Mouse (Mus musculus) hindbrain, embryonic 10.5 days (tissue): ENCODE results near the gene Lexm. TPM values are rescaled to one million over a fixed set of nuclear protein-coding genes. Genes with fewer than 3 reads are reported as not detected.

ENCODE experiments used
- DNase-seq: peaks from one replicate; pipeline ENCODE4 v3.0.0-alpha.2; 2017; ENCODE audit warnings: low spot score
- H3K27ac ChIP-seq: fragments of 300-500 bp; sonication (generic); 2 replicates; pipeline ENCODE4 v1.5.1; 2016; ENCODE audit warnings: mild to moderate bottlenecking, moderate library complexity
- H3K27me3 ChIP-seq: fragments of 300-500 bp; sonication (generic); 2 replicates; pipeline ENCODE4 v1.6.1; 2016; ENCODE audit warnings: mild to moderate bottlenecking; ENCODE audit not compliant: poor library complexity, insufficient read depth, severe bottlenecking
- H3K36me3 ChIP-seq: fragments of 300-500 bp; sonication (generic); 2 replicates; pipeline ENCODE4 v1.6.1; 2016; ENCODE audit warnings: mild to moderate bottlenecking, moderate library complexity
- H3K4me1 ChIP-seq: fragments of 300-500 bp; sonication (generic); replicated peaks from 2 replicates; pipeline ENCODE4 v1.6.1; 2016; ENCODE audit warnings: mild to moderate bottlenecking
- H3K4me3 ChIP-seq: fragments of 300-500 bp; sonication (generic); 2 replicates; pipeline ENCODE4 v1.5.1; 2016; ENCODE audit warnings: mild to moderate bottlenecking, moderate library complexity
- H3K9me3 ChIP-seq: fragments of 300-500 bp; sonication (generic); 2 replicates; pipeline ENCODE4 v1.6.1; 2016; ENCODE audit warnings: mild to moderate bottlenecking, moderate library complexity
- WGBS: fragments of 180-500 bp; shearing (Covaris S2); methylation state at CpG from one replicate; pipeline ENCODE4 v1.1.7; 2016; 5-methylcytosine and 5-hydroxymethylcytosine counted together
- polyA plus RNA-seq: library from polyadenylated mRNA; unstranded; fragments of >200 nt; fragmentation: Nextera tagmentation; extraction: Ambion mirVana; gene quantifications from 2 replicates; pipeline ENCODE4 v1.2.1, GENCODE M21; 2016

Gene Lexm
- polyA plus RNA-seq, 1 experiment from 2014 or later, result 0.25 TPM

DNA sequence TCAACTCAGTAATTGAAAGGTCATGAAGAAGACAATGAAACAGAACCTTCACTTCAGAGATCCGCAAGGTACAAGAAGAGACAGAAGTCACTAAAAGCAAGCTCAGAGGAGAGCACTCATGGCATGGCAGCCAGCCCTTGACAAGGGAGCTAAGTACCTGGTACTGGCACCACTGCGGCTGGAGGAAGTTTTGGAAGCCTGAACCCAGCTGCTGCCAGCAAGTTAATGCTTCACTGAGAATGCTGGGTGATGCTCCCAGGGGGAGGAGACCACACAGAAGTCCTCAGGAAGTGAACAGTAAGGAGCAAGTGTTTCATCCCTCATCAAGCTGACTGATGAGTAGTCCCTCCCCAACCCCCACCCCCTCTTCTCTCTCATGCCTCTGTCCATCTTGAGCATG is 74.8 kb downstream of the Lexm start:
- no peak for DNase-seq
- WGBS, result 87% methylated on average over 2 of the region's 2 CpGs
- Histone ChIP-seq H3K36me3 (no peaks in the 10 kb centered on the region), H3K4me3 (no peak overlapping the region), H3K27ac (no peak overlapping the region), H3K9me3 (no peaks in the 10 kb centered on the region), H3K27me3 (no peaks in the 10 kb centered on the region), H3K4me1 (0 out of 2 replicates have a peak, but pooled peaks cover 5% of the 10 kb centered on the region)

DNA sequence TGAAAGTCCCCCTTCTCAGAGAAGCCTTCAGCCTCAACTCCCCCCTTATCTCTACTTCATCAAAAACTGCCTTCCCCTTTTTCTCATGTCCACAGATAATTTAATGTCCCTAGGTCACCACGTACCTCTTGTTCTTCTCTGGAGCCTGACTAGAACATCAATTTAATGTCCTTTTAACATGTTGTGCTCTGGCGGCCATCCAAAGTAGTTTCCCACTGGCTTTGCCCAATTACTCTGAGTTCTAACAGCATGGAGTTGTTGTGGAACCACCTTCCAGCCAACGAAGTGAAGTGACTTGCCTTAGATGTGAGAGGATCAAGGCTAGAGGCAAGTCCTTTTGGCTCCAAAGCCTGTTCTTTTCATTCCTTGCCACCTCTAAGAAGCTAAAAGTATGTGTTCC is 75.5 kb downstream of the Lexm start:
- Histone ChIP-seq H3K27me3 (no peaks in the 10 kb centered on the region), H3K27ac (no peak overlapping the region), H3K36me3 (no peaks in the 10 kb centered on the region), H3K9me3 (no peaks in the 10 kb centered on the region), H3K4me3 (no peak overlapping the region), H3K4me1 (0 out of 2 replicates have a peak, but pooled peaks cover 5% of the 10 kb centered on the region)
- 76% methylated on average over 3 of the region's 3 CpGs for WGBS
- no peak for DNase-seq

Other genes with a start within 250 kb of the Lexm start
- 2.6 and 3.3 TPM in 2 replicates for gene Pcsk9, start 152.9 kb downstream of the Lexm start, polyA plus RNA-seq
- not detected in 2 replicates for gene Bsnd, start 125.0 kb downstream of the Lexm start, polyA plus RNA-seq
- 7.6 and 11.6 TPM in 2 replicates for gene Dhcr24, start 56.2 kb downstream of the Lexm start, polyA plus RNA-seq
- not detected in 2 replicates for gene Ttc22, start 5.2 kb upstream of the Lexm start, polyA plus RNA-seq
- 16.5 and 17.9 TPM in 2 replicates for gene Pars2, start 33.8 kb upstream of the Lexm start, polyA plus RNA-seq
- gene Ttc4, start 61.7 kb upstream of the Lexm start, polyA plus RNA-seq, result 100 and 107 TPM in 2 replicates
- gene Mroh7, start 113.7 kb upstream of the Lexm start, polyA plus RNA-seq, result not detected in 2 replicates
- gene Fam151a, start 116.6 kb upstream of the Lexm start, polyA plus RNA-seq, result not detected in 2 replicates
- gene Acot11, start 187.8 kb upstream of the Lexm start, polyA plus RNA-seq, result 1.8 and 2.2 TPM in 2 replicates